Mouse (Mus musculus): ENCODE results near the gene Prkaa2. TPM values are rescaled to one million over a fixed set of nuclear protein-coding genes. Genes with fewer than 3 reads are reported as not detected.
A peak's percentile ranks its signal among the peaks of the same experiment; 100 is the strongest.

Prkaa2 gene
- total RNA-seq, 1 experiment from 2014 or later = 7.6 TPM

DNA sequence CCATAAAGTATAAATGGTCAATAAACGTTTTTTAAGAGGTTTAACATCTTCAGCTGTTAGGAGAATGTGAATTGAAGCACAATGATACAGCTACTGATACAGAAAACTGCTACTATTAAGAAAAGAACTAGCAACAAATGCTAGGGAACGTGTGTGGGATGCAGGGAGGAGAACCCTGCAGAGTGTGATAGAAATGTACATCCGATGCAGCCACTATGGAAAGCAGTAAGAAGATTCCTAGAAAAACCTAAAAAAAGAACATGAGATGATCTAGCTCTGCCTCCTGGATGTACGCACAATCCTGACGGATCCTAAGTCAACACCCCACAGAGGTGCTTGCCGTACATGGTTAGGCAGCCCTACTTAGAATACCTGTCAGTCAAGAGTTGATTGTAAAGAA, 82.4 kb downstream of the Prkaa2 start:
- no peak for DNase-seq

DNA sequence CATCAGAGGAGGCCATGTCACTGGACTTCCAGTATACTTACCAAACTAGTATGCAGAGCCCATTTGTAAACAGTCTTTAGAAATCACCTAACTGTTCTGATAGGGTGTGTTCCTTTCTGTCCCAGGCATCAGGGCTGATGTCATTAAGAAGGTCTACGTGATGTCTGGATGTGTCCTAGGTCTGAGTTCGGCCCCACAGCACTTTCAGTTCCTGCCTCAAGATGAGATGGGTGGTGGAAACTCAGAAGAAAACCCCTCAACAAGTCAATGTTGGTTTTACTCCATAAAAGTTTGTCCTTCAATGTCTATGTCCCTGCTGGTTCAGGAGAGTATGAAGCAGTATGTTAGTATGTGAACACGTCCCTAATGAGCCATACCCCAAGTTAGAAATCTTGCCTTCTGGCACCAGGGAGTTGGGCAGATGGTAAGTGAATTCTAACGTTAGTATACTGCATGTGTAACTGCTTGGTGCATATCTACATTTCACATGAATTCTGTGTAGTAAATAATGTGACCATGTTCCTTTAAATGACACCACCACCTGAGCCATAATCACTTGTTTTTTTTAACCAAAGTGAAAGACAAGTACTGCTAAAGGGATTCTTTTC, 93.6 kb downstream of the Prkaa2 start:
- DNase-seq = no peak

DNA sequence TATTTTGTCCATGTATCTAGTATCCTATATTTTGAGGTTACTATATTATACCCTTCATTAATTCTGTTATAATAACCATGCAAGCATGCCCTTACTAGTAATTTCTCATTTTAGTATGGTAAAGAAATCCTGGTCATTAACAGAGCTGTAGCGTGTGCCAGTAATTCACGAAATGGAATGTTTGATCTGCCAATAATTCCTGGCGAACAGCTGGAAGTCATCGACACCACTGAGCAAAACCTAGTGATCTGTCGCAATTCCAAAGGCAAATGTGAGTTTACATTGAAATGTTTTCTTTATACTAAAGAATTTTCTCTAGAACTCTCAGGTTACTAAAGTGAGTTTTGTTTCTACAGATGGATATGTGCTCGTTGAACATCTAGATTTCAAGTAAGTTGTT, 94.2 kb downstream of the Prkaa2 start:
- DNase-seq = no peak

DNA sequence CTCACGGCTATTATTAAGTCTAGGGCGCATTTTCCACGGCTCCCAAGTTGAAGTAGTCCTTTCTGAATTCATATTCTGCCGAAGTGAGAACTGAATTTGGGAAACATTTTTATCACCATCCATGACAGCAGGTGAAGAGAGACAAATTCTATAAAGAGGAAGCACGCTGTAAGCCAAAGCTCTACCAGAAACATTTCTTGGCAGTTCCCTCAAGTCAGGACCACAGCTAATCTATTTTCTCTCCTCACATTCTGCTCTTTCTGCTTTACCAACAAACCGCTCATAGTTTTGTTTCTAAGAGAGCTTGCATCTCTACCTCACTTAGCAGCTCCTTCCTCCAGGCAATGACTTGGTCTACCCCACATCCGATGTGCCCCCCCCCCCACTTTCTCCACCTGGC, 96.0 kb downstream of the Prkaa2 start:
- DNase-seq = no peak

DNA sequence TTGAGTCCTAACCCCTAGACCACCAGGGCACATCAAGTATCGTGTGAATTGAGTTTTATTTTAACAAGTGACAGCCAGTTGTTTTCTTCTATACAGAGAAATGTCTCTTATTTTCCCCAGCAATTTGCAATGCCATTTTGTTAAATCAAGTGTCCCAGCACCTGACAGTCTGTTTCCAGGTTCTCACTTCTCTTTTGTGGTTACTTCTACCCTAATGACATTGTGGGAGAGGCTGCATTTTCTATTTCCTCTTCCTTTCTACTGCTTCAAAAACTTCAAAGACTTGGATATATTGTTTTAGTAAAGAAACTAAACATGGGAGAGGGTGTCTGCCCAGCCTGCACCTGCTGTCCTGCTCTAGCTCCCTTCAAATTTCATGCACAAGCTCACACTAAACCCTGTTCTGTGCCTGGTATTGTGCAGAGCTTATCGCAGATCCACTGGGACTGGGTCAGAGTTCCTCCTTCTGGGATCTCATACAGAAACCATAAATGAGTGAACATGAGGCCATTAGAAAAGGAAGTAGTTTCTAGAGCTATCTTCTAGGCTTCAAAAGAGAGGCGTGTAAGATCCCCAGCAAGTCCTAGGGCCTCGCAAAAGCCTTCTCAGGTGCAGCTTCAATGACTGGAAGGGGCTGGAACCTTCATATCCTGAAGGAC, 102.2 kb downstream of the Prkaa2 start:
- DNase-seq = no peak

DNA sequence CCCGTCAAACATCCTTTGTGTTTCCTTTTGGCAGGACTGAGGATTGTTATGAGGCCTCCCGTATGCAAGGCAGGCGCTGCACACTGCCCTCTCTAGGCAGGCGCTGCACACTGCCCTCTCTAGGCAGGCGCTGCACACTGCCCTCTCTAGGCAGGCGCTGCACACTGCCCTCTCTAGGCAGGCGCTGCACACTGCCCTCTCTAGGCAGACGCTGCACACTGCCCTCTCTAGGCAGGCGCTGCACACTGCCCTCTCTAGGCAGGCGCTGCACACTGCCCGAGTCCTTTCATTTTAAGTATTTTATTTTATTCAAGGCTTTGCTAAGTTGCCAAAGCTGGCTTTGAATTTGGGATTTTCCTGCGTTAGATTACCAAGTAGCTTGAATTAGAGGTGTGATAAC, 105.0 kb downstream of the Prkaa2 start:
- DNase-seq = peak; percentile 5

DNA sequence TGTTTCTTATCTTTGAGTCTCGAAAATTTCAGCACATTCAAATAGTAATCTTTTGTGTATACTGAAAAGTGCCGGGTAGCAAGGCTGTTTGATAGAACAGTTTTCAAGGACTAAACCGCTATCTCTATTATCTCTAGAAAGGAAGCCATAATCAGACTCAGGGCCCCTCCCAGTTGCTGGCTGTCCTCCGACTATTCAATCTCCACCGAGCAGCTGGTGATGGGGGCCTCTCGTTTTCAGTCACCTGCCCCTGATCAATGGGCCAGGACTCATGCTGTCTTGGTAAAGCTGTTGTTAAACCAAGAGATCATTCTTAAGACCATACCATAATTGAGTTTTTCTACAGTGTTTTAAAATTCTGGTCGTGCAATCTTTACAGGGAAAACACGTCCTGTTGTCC, 105.6 kb downstream of the Prkaa2 start:
- no peak for DNase-seq

DNA sequence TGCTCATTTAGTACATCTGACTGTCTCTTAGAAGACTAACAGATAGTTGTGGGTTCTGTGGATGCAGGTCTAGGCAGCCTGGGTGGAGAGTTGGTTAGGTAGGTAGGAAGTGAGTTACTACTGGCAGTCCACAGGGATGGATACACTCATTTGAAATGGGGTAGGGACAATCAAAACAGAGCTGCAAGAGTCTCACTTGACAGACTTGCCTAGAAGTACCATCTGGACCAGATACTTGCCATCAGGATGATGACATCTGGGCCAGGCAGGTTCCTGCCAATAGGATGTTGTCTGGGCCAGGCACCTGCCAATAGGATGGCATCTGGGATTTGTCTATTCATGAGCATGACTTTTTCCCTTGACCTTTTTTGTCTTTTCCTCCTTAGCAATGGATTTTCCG, 108.0 kb downstream of the Prkaa2 start:
- DNase-seq = no peak

DNA sequence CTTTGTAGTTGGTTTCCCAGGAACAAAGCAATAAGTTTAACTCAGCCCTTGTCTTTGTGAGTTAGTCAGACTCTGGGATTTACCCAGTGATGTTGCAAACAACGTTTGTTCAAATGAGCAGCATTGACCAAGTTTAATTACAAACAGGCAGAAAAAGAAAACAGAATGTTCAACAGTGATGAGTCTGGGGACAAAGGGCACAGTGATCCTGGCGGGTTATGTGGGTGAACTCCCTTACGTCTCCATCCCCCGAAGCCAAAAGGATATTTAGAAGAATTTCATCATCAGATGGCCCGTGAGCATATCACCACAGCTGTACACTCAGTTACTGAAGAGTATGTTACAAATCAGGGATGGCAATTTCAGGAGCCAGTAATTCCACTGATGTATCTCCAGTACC, 110.0 kb downstream of the Prkaa2 start:
- DNase-seq = no peak

DNA sequence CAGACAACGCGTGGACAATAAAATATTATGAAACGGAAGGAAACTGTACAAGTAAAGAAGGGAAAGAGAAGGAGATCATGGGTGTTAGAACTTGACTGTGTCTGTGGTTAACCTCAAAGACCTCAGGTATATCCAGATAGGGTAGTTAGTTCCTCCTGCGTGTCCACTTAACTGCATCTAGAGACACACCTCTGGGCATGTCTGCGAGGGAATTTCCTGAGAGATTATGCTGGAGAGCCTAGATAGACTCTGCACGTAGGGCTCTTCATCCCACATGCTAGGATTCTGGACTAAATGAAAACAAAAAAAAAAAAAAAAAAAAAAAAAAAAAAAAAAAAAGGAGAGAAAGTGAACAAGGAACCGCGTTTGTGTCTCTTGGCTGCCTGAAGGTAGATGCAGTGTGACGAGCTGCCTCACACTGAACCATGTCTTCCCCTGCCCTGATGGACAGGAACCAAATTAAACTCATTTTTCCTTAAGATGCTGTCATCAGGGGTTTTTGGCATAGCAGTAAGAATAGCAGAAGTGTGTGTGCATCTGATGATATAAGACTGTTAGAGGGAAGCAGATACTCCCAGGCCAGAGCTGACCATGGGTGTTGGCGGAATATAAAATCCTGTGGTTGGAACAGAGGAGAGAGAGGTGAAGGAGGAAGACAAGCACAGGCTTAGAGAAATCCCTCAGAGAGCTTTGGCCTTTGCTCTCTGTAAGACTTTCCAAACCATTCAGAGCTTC, 116.4 kb downstream of the Prkaa2 start:
- DNase-seq = no peak

DNA sequence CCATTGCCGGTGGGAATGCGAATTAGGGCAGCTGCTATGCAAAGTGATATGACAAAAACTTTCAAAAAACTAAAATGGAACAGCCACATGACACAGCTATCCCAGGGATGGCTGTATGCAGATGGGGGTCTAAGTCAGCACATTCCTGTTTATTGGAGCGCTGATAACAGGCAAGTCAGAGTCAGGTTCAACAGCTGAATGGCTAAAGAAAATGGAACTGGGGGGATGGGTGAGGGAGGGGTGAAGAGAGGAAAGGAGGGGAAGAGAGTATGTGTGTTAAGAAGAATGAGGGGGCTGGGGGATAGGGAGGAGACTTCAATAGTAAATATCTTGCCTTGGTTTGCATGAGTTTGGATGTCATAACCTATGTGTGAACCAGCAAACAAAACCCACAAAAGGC, 117.4 kb downstream of the Prkaa2 start:
- DNase-seq = no peak

DNA sequence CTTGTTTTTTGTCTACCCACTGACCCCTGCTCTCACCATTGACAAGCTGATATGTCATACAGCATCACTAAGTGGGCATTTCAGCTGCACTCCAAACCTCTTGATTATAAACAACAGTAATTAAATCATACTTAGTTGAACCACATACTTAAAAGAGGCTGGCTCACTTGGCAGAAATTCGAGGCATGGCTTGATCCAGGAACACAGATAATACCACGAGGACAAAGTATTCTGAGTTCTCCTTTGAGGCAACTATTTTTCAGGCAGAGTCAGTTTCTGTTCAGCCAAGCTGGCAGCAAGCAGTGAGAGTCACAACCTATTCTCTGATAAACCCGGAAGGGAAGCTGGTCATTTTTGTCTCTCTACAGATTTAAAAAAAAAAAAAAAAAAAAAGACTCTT, 119.0 kb downstream of the Prkaa2 start:
- no peak for DNase-seq

DNA sequence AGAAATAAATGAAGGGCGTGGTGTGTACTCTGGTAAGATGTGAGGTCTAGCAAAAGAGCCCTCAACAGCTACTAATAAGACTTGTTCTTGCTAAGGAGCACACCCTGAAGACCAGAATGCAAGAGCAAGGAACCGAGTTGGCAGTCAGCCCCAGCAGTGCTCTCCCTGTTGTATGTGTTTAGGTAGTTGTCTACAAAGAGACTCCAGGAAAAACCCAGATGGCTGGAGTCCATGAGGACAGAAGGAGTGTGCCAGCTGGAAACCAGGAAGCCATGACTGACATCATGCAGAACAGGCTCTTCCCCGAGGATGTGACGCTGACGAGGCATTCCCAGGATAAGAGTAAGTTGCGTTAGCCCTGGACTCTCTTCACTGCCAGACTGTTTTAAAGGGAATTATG, 119.7 kb downstream of the Prkaa2 start:
- peak; percentile 9 for DNase-seq

DNA sequence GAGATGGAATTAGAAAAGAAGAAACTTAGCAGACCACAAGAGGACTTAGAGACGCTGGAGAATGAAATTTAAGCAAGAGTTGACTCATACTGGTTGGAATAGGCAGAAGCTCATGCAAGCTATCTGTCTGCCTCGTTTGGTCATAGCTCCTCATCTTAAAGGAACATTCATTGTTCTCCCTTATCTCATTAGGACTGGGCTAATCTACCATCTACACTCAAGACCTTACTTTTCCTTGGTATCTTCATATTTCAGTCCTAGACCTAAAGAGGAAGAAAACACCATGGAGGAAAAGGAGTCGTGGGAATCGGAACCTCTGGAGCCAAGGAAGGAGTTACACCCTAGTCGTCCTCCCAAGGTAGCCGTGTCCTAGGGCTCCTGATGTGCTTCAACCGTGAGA, 121.0 kb downstream of the Prkaa2 start:
- DNase-seq = no peak

DNA sequence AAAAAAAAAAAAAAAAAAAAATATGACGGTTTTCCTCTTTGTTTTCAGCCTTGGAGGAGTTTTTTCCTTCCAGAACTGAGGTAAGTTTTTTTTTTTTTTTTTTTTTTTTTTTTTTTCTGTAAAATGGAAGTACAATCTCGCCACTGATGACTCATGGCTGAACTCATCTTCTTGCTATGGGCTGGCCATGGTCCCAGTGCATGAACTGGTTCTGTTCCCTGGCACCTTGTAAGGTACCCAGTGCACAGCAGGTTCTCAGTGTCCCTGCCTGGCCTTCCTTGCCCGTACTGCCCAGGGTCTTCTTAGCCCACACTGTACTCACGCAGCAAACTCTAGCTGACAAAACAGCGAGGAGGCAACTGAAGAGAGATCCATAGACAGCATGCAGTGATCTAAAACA, 121.6 kb downstream of the Prkaa2 start:
- peak; percentile 8 for DNase-seq

DNA sequence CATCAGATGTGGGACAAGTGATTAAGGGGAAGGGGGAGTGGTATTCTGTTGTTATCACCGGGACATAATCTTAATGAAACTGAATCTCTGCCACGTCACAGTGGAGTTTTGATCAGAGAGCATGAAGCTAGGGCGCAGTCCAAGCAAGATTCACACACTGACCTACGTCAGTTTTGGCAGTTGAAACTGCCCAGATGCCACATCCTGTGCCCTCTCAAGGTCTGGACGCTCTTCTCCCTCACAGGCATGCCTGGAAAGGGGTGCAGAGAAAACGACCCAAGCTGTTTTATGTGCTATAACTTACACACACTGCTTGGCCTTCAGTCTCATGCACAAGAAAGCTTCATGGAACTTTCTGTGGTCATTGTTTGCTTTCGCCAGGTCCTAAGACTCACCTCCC, 122.1 kb downstream of the Prkaa2 start:
- no peak for DNase-seq

DNA sequence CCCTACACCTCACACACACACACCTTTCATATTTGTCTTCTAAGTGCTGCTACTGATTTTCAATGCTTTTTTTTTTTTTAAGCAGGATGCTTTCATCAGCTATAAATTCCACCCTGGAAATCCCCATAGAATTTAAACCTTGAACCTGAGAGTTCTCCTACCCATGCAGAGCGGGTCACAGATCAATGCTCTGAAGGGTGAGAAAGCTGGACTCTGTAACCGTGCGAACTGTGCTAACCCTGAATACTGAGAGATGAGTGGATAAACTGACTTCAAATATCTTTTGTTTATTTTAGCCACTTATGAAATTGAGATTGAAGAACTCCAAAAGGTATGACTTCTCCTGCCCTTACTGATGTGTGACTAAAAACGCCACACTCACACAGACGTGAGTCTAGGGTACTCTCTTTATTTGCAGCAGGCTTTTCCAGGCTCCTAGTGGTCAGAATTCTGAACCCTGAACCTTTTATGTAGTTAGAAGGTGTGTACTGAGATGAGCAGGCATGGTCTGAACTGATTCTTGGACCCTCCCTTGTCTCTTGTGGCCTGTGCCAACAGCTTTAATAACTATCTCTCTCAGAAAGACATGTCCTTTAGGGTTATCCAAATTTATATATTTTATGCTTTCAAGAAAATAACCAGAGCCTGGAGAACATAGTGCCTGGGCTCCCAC, 123.6 kb downstream of the Prkaa2 start:
- no peak for DNase-seq

Other genes starting within 250 kb of the Prkaa2 start
- gene C8a, start 233.5 kb downstream of the Prkaa2 start, total RNA-seq (2021) = 0.64 and 20.3 TPM in 2 replicates
- 0.19 and 0.41 TPM in 2 replicates for gene Fyb2, start 196.4 kb downstream of the Prkaa2 start, total RNA-seq (2021)
- gene Plpp3, start 47.5 kb upstream of the Prkaa2 start, total RNA-seq (2021) = 190 and 195 TPM in 2 replicates

All from adrenal gland, postnatal 14 days (tissue).